Mouse (Mus musculus) cerebellum, postnatal 4 days (tissue): ENCODE data around the gene Nup155.

Source experiments
- DNase-seq, 2 experiments: peaks; one replicate each; pipeline ENCODE4 v3.0.0; 2022; ENCODE audit warnings: low spot score in 2 of 2, mixed read lengths in 1 of 2

The Nup155 gene

GRCm38 (mm10) chr15:8190435-8190834 is 81.4 kb downstream of the Nup155 start:
- DNase-seq: no peak

DNA sequence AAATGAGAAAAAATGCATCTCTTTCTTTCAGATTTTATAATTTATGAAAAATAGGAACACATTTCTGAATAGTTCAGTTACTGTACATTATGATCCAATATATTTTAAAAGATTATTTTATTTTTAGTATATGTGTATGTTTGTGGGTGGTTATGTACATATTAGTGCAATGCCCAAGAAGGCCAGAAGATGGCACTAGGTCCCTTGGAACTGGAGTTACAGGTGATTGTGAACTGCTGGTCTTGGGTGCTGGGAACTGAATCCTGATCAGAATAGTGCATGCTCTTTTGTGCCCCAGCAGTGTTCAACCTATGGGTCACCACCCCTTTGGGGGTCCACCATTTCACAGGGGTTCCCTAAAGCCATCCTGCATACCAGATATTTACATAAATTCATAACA is 91.2 kb downstream of the Nup155 start:
- no peak for DNase-seq

DNA sequence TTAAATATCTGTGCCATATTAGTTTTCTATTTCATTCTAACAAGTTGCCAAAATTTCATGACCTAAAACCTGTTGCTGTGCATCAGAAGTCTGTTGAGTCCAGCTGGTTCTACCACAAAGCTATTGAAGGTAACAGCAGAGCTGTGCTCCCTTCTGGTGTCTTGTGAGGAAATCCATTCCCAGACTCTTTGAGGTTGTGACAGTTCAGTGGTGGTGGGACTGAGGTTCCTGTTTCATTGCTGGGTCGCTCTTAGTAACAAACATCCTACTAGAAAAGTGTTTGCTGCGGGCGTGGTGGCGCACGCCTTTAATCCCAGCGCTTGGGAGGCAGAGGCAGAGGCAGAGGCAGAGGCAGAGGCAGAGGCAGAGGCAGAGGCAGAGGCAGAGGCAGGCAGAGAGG is 99.3 kb downstream of the Nup155 start:
- DNase-seq: no peak
